Mouse (Mus musculus) liver, embryonic 12.5 days (tissue): ENCODE data around the gene Rps19. TPM values are rescaled to one million over a fixed set of nuclear protein-coding genes. Genes with fewer than 3 reads are reported as not detected.

ENCODE experiments used
- ATAC-seq: fragments of 200-750 bp; cut with Nextera tagmentation; 2 replicates; pipeline ENCODE4 v1.8.0; 2017; ENCODE audit warnings: moderate number of reproducible peaks, mild to moderate bottlenecking, moderate library complexity
- H3K27ac ChIP-seq: fragments of 300-500 bp; sonication (generic); 2 replicates; pipeline ENCODE4 v1.5.1; 2016; ENCODE audit warnings: mild to moderate bottlenecking
- H3K27me3 ChIP-seq: fragments of 300-500 bp; sonication (generic); replicated peaks from 2 replicates; pipeline ENCODE4 v1.6.1; 2016; ENCODE audit warnings: mild to moderate bottlenecking, moderate library complexity
- H3K36me3 ChIP-seq: fragments of 300-500 bp; sonication (generic); 2 replicates; pipeline ENCODE4 v1.6.1; 2016; ENCODE audit warnings: mild to moderate bottlenecking, moderate library complexity
- H3K4me1 ChIP-seq: fragments of 300-500 bp; sonication (generic); 2 replicates; pipeline ENCODE4 v1.6.1; 2016
- H3K4me2 ChIP-seq: fragments of 300-500 bp; sonication (generic); 2 replicates; pipeline ENCODE4 v1.6.1; 2016; ENCODE audit warnings: mild to moderate bottlenecking, moderate library complexity
- H3K4me3 ChIP-seq: fragments of 300-500 bp; sonication (generic); 2 replicates; pipeline ENCODE4 v1.5.1; 2016; ENCODE audit warnings: mild to moderate bottlenecking, moderate library complexity
- H3K9ac ChIP-seq: fragments of 300-500 bp; sonication (generic); 2 replicates; pipeline ENCODE4 v1.6.1; 2016; ENCODE audit warnings: mild to moderate bottlenecking, moderate library complexity
- H3K9me3 ChIP-seq: fragments of 300-500 bp; sonication (generic); replicated peaks from 2 replicates; pipeline ENCODE4 v1.6.1; 2016; ENCODE audit warnings: mild to moderate bottlenecking, moderate library complexity
- WGBS: fragments of 180-500 bp; shearing (Covaris S2); methylation state at CpG from one replicate; pipeline ENCODE4 v1.1.7; 2016; ENCODE audit not compliant: insufficient replicate concordance; 5-methylcytosine and 5-hydroxymethylcytosine counted together
- polyA plus RNA-seq: library from polyadenylated mRNA; unstranded; fragments of >200 nt; fragmentation: Nextera tagmentation; extraction: Ambion mirVana; gene quantifications from 2 replicates; pipeline ENCODE4 v1.2.1, GENCODE M21; 2016

The Rps19 gene
- polyA plus RNA-seq, 1 experiment from 2014 or later, result 1,803 TPM

- Histone ChIP-seq H3K9ac (peak overlapping the region; percentile 32; the same call in 1 of the 2 replicates), H3K4me2 (peak overlapping the region; percentile 91), H3K9me3 (no peaks in the 10 kb centered on the region), H3K4me1 (peaks cover 56% of the 10 kb centered on the region), H3K27ac (0 out of 2 replicates have a peak overlapping the region, but pooled peaks have one; percentile 52), H3K27me3 (no peaks in the 10 kb centered on the region), H3K4me3 (no peak overlapping the region), H3K36me3 (peaks cover 34% of the 10 kb centered on the region)
- WGBS, result 22% methylated on average over 6 of the region's 6 CpGs
- no peak for ATAC-seq
Observed at GRCm38 (mm10) chr7:24906551-24906950, 22.4 kb downstream of the Rps19 start.

DNA sequence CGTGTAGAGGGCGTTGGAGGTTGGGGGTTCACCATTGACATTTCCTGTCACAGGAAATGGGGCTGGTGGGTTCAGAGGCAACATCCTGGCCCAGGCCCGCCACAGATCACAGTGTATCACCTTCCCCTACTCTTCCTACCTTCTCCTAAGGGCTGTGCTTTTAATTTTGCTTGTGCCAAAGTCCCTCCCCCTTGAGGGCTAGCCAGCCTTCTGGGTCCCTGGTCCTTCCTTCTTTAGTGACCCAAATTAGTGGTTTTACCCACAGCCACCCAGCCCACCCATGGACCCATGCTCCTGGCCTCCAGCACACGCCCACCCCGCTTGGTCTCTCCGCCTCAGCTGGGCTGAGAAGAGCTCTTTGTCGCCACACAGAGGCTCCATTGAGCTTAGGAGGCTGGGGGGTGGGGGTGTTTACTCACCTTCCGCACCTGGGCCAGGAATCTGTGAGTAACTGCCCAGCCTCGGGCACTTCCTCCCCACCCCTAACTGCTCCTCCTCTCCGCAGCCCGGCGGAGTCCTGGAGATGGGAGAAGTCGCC is 23.1 kb downstream of the Rps19 start:
- Histone ChIP-seq H3K27me3 (no peaks in the 10 kb centered on the region), H3K9ac (no peak overlapping the region), H3K4me1 (peaks cover 48% of the 10 kb centered on the region), H3K27ac (no peak overlapping the region), H3K4me3 (no peak overlapping the region), H3K36me3 (peaks cover 39% of the 10 kb centered on the region), H3K4me2 (peak overlapping the region; percentile 91), H3K9me3 (no peaks in the 10 kb centered on the region)
- WGBS, result 32% methylated on average over 13 of the region's 13 CpGs
- no peak for ATAC-seq

GRCm38 (mm10) chr7:24912480-24912879 is 28.3 kb downstream of the Rps19 start:
- peaks cover 63% of the 10 kb centered on the region for H3K36me3 ChIP-seq

GRCm38 (mm10) chr7:24918763-24919323 is 34.7 kb downstream of the Rps19 start:
- 84% methylated on average over 20 of the region's 20 CpGs for whole genome bisulfite sequencing
- no peak overlapping the region for H3K27ac ChIP-seq

More at GRCm38 (mm10) chr7:24912480-24912879, 28.3 kb downstream of the Rps19 start:
- Histone ChIP-seq H3K27me3 (no peaks in the 10 kb centered on the region), H3K4me3 (no peak overlapping the region), H3K9ac (no peak overlapping the region), H3K4me2 (no peak overlapping the region), H3K27ac (no peak overlapping the region), H3K9me3 (no peaks in the 10 kb centered on the region), H3K4me1 (peaks cover 5% of the 10 kb centered on the region)
- 86% methylated on average over 14 of the region's 14 CpGs for WGBS
- ATAC-seq, result no peak

DNA sequence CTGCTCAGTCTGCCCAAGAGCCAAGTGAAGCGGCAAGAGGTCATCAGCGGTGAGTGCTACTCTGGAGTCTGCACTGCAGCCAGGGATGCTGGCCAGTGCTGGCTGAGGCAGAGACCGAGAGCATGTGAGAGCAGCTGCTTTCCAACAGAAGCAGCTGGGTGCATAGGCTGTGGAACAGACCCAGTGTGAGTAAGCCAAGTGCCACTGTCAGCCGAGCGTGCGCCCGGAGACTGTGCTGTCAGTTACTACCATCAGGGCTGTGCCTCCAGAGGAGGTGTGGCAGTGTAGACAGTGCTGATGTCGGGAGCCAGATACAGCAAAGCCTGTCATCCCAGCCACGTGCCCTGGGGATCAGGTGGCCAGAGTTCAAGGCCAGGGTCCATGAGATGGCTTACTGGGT is 35.6 kb downstream of the Rps19 start:
- H3K9ac ChIP-seq, result no peak overlapping the region
- no peak overlapping the region for H3K27ac ChIP-seq
- H3K4me1 ChIP-seq, result no peaks in the 10 kb centered on the region
- 83% methylated on average over 9 of the region's 9 CpGs for WGBS
- no peak overlapping the region for H3K4me2 ChIP-seq
- H3K36me3 ChIP-seq, result peaks cover 82% of the 10 kb centered on the region
- no peak overlapping the region for H3K4me3 ChIP-seq
- ATAC-seq, result no peak
- H3K27me3 ChIP-seq, result no peaks in the 10 kb centered on the region
- no peaks in the 10 kb centered on the region for H3K9me3 ChIP-seq

More at GRCm38 (mm10) chr7:24918763-24919323, 34.7 kb downstream of the Rps19 start:
- H3K27me3 ChIP-seq, result no peaks in the 10 kb centered on the region
- H3K9ac ChIP-seq, result no peak overlapping the region
- H3K36me3 ChIP-seq, result peaks cover 73% of the 10 kb centered on the region
- no peaks in the 10 kb centered on the region for H3K9me3 ChIP-seq
- H3K4me2 ChIP-seq, result no peak overlapping the region
- no peaks in the 10 kb centered on the region for H3K4me1 ChIP-seq
- H3K4me3 ChIP-seq, result no peak overlapping the region
- ATAC-seq, result no peak

DNA sequence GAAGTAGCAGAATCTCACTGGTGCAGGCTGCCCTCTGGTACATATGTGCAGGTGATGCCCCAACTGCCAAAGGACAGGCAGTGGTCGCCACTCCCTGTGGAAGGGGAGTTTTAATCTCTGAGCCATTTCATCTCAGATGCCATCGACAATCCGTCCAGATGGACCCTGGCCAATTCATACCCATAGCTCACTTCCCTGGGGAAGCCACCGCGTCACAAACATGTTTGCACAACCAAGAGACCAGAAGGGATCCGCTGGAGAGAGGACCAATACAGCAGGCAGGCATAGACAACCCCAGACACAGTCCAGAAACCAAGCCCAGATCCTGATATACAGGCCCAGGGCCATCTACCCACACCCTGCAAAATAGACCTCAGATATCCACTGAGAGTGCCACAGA is 46.3 kb downstream of the Rps19 start:
- peaks cover 20% of the 10 kb centered on the region for H3K36me3 ChIP-seq
- no peak overlapping the region for H3K9ac ChIP-seq
- 54% methylated on average over 6 of the region's 6 CpGs for WGBS
- H3K4me3 ChIP-seq, result no peak overlapping the region
- no peak overlapping the region for H3K4me2 ChIP-seq
- ATAC-seq, result no peak
- no peaks in the 10 kb centered on the region for H3K4me1 ChIP-seq
- H3K27ac ChIP-seq, result no peak overlapping the region
- H3K27me3 ChIP-seq, result peaks cover 82% of the 10 kb centered on the region
- no peaks in the 10 kb centered on the region for H3K9me3 ChIP-seq

GRCm38 (mm10) chr7:24931651-24932050 is 47.5 kb downstream of the Rps19 start:
- H3K4me3 ChIP-seq, result no peak overlapping the region
- ATAC-seq, result no peak
- 2% methylated on average over 15 of the region's 15 CpGs for WGBS
- no peak overlapping the region for H3K9ac ChIP-seq
- H3K4me1 ChIP-seq, result no peaks in the 10 kb centered on the region
- no peak overlapping the region for H3K4me2 ChIP-seq
- H3K36me3 ChIP-seq, result peaks cover 9% of the 10 kb centered on the region
- peaks cover 93% of the 10 kb centered on the region for H3K27me3 ChIP-seq
- no peaks in the 10 kb centered on the region for H3K9me3 ChIP-seq
- no peak overlapping the region for H3K27ac ChIP-seq

Other genes with a start within 250 kb of the Rps19 start
- not detected in 2 replicates for gene Lypd3, start 247.8 kb upstream of the Rps19 start, polyA plus RNA-seq
- gene Tex101, start 207.7 kb upstream of the Rps19 start, polyA plus RNA-seq, result not detected in 2 replicates
- not detected in 2 replicates for gene BC049730, start 175.1 kb upstream of the Rps19 start, polyA plus RNA-seq
- not detected in 2 replicates for gene Gm4763, start 157.5 kb upstream of the Rps19 start, polyA plus RNA-seq
- gene Cd177, start 124.1 kb upstream of the Rps19 start, polyA plus RNA-seq, result 0.55 and 0.93 TPM in 2 replicates
- 0.30 and 0.42 TPM in 2 replicates for gene Ceacam10, start 107.2 kb upstream of the Rps19 start, polyA plus RNA-seq
- 3.0 and 3.4 TPM in 2 replicates for gene Gm9844, start 22.2 kb upstream of the Rps19 start, polyA plus RNA-seq
- not detected in 2 replicates for gene Lypd4, start 14.4 kb upstream of the Rps19 start, polyA plus RNA-seq
- gene Dmrtc2, start 14.3 kb upstream of the Rps19 start, polyA plus RNA-seq, result not detected in 2 replicates
- 0.12 TPM in 1 of 2 replicates, not detected in the other for gene Cd79a, start 13.0 kb downstream of the Rps19 start, polyA plus RNA-seq
- 71.9 and 80.4 TPM in 2 replicates for gene Arhgef1, start 18.5 kb downstream of the Rps19 start, polyA plus RNA-seq
- gene Gm4881, start 60.1 kb downstream of the Rps19 start, polyA plus RNA-seq, result not detected in 2 replicates
- gene Rabac1, start 88.4 kb downstream of the Rps19 start, polyA plus RNA-seq, result 63.4 and 67.4 TPM in 2 replicates
- 0.45 and 0.50 TPM in 2 replicates for gene Atp1a3, start 121.6 kb downstream of the Rps19 start, polyA plus RNA-seq
- gene Grik5, start 188.0 kb downstream of the Rps19 start, polyA plus RNA-seq, result 2.5 and 3.0 TPM in 2 replicates
- gene Zfp574, start 188.2 kb downstream of the Rps19 start, polyA plus RNA-seq, result 14.4 and 15.7 TPM in 2 replicates